8 mouse cellular contexts compared by ENCODE assay signal in the genomic region with DNA sequence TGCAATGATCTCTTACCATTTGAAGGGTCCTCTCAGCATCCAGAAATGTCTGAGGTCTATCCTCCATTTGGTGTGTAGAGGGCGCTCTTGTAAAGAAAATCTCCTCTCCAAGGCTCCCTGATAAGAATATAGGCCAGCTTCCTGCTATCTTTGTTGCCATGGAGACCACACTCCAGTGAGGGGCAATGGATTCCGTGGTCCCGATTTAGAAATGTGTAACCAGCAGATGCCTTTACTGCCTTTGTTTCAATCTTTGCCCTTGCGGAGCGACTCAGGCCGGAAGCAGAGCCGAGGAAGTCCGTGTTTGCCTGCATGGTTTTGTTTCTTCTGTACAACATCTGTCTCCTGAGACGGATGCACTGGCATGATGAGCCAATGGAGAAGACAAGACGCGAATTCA.
DNase-seq lines count a peak whose midpoint lies in the region; ATAC-seq lines count a peak whose summit lies in the region.

No protein-coding gene starts in this region.

- peak overlapping the region; percentile 60 for H3K4me2 ChIP-seq in forebrain, embryonic 13.5 days
- peak overlapping the region; percentile 30 for H3K4me2 ChIP-seq in hindbrain, embryonic 11.5 days (replicated peaks; ENCODE audit: low read depth, low read length)
- peak overlapping the region; percentile 66 for H3K4me2 ChIP-seq in lung, embryonic 15.5 days

- DNase-seq in MN1 (ENCODE audit: low spot score), result peak; percentile 50
- peak; percentile 20 for DNase-seq in c-Kit-positive CD71-negative TER-119-negative erythroid progenitor cells, embryonic 14.5 days (ENCODE audit: low read depth)
- peak; percentile 85 for DNase-seq in hindbrain, embryonic 11.5 days (ENCODE audit: low spot score)
- DNase-seq in layer of hippocampus, postnatal 10 days (ENCODE audit: low spot score in 2 of 2), result peak; percentile 60 to 72
- DNase-seq in retina, postnatal 1 day, result peak; percentile 94

- H3K9ac ChIP-seq in forebrain, embryonic 13.5 days, result 0 out of 2 replicates have a peak overlapping the region, but pooled peaks have one; percentile 18
- H3K9ac ChIP-seq in hindbrain, embryonic 11.5 days (ENCODE audit: low read depth, low read length), result no peak overlapping the region
- H3K9ac ChIP-seq in lung, embryonic 15.5 days, result no peak overlapping the region

- H3K4me1 ChIP-seq in forebrain, embryonic 13.5 days, result peaks cover 6% of the 10 kb centered on the region; the same call in 1 of the 2 replicates
- H3K4me1 ChIP-seq in hindbrain, embryonic 11.5 days (replicated peaks; ENCODE audit: control insufficient read depth, insufficient read depth, low read length), result no peaks in the 10 kb centered on the region
- H3K4me1 ChIP-seq in lung, embryonic 15.5 days, result no peaks in the 10 kb centered on the region

- no peaks in the 10 kb centered on the region for H3K27me3 ChIP-seq in forebrain, embryonic 13.5 days
- H3K27me3 ChIP-seq in hindbrain, embryonic 11.5 days (ENCODE audit: control insufficient read depth, insufficient read depth, low read length), result no peaks in the 10 kb centered on the region
- H3K27me3 ChIP-seq in lung, embryonic 15.5 days, result no peaks in the 10 kb centered on the region

- ATAC-seq in forebrain, embryonic 13.5 days, result peak; percentile 93
- ATAC-seq in hindbrain, embryonic 11.5 days (ENCODE audit: low FRiP score), result peak; percentile 89
- ATAC-seq in lung, embryonic 15.5 days (ENCODE audit: borderline replicate concordance, extremely low read depth, low FRiP score, low TSS enrichment), result peak; percentile 78; the same call in 1 of the 2 replicates
- ATAC-seq in monocyte, adult 5-6 weeks (replicated peaks; ENCODE audit: insufficient number of reproducible peaks, low FRiP score, low TSS enrichment, poor library complexity, severe bottlenecking), result no peak

- peak overlapping the region; percentile 41 for H3K27ac ChIP-seq in forebrain, embryonic 13.5 days
- 0 out of 2 replicates have a peak overlapping the region, but pooled peaks have one; percentile 48 for H3K27ac ChIP-seq in hindbrain, embryonic 11.5 days (ENCODE audit: low read depth, low read length)
- no peak overlapping the region for H3K27ac ChIP-seq in lung, embryonic 15.5 days

- no peaks in the 10 kb centered on the region for H3K36me3 ChIP-seq in forebrain, embryonic 13.5 days (ENCODE audit: poor library complexity, severe bottlenecking)
- H3K36me3 ChIP-seq in hindbrain, embryonic 11.5 days (ENCODE audit: control insufficient read depth, insufficient read depth, low read length), result no peaks in the 10 kb centered on the region
- H3K36me3 ChIP-seq in lung, embryonic 15.5 days, result no peaks in the 10 kb centered on the region

- peak overlapping the region; percentile 32 for H3K4me3 ChIP-seq in forebrain, embryonic 13.5 days
- H3K4me3 ChIP-seq in hindbrain, embryonic 11.5 days (ENCODE audit: low read depth, low read length), result peak overlapping the region; percentile 10; the same call in 1 of the 2 replicates
- H3K4me3 ChIP-seq in lung, embryonic 15.5 days, result peak overlapping the region; percentile 41

- H3K9me3 ChIP-seq in forebrain, embryonic 13.5 days (replicated peaks), result no peaks in the 10 kb centered on the region
- no peaks in the 10 kb centered on the region for H3K9me3 ChIP-seq in hindbrain, embryonic 11.5 days (ENCODE audit: control insufficient read depth, low read length)
- H3K9me3 ChIP-seq in lung, embryonic 15.5 days, result no peaks in the 10 kb centered on the region

- 2% methylated on average over 11 of the region's 11 CpGs for WGBS in forebrain, embryonic 13.5 days
- WGBS in hindbrain, embryonic 11.5 days, result 6% methylated on average over 11 of the region's 11 CpGs
- WGBS in lung, embryonic 15.5 days, result 3% methylated on average over 11 of the region's 11 CpGs

Comparison
In these comparisons a context has a peak if more than half of its experiments do, and no peak if none do; other contexts are left out.
1. DNase-seq: peak in every context shown above with its lines; median percentile 94 in retina, postnatal 1 day; 85 in hindbrain, embryonic 11.5 days; 66 in layer of hippocampus, postnatal 10 days; 50 in MN1; 20 in c-Kit-positive CD71-negative TER-119-negative erythroid progenitor cells, embryonic 14.5 days.